Mouse (Mus musculus) MN1 (cell line): ENCODE results near the gene Meis1.
A peak's percentile ranks its signal among the peaks of the same experiment; 100 is the strongest.

Experiments used
- DNase-seq: peaks from one replicate; pipeline ENCODE4 v3.0.0-alpha.2; 2016; ENCODE audit warnings: low spot score

Gene Meis1

DNA sequence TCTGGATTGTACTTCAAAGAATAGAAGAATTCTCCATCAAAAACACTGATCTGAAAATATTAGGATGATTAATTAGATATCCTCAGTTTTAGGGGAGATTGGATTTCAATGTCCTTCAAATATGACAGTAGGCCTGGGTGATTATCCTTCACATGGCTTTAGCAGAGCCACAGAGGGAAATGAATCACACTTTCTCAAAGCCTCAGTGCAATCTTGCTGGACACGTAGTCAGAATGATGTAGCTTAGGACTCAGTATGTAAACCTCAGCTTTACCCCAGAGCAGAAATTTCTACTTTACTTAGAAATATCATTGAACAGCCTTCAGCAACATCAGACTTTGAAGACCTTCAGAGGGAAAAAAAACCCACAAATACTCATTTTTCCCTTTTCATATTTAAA is 113.9 kb downstream of the Meis1 start:
- no peak for DNase-seq

DNA sequence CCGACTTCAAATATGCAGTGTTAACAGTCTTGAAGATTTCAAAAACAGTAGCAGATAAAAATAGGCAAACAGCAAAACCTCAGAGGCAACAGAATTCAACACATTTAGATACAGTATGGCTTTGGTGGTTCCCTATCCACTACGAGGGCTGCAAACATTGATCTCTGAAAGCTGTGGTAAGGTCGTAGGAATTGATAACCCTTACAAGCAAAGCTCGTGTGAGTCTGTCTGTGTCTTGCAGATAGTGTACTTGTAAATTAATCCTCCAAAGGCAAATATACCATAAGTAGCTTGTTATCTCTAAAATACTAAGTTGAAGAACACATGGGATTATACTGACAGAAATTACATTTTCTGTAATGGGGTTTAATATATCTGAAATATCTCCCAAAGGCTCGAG is 114.5 kb downstream of the Meis1 start:
- DNase-seq: no peak

DNA sequence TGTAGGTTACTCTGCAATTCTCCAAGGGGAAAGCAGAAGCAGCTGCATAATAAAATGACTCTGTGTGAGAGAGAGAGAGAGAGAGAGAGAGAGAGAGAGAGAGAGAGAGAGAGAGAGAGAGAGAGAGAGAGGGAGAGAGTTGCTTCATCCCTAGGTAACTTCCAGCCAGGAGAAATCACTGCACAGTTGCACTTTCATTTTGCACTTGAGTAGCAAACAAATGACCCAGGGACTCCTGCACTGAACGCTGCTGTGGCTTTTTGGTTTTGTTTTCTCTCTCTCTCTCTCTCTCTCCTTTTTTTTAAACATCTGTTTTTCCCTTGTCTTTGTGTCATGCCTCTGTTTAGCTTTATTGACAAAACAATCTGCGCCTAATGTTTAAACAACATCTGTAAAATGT is 118.3 kb downstream of the Meis1 start:
- peak; percentile 31 for DNase-seq

DNA sequence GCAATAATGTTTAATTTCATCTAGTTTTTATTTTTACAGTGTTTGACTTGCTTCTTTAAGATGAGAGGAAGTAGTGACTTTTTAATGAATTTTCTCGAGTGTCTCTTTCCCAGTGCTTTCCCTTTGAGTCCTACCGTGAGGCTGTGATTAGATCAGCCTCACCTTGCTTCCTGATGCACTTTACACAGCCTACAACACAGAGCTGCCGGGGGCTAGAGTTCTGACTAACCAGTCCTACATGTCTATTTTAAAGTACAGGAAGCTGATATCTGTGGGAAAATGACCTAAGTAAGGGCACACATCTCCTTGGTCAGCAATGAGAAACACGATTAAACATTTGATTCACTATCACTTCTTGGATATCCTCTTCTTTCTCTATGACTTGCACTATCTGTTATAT is 119.9 kb downstream of the Meis1 start:
- DNase-seq: no peak

DNA sequence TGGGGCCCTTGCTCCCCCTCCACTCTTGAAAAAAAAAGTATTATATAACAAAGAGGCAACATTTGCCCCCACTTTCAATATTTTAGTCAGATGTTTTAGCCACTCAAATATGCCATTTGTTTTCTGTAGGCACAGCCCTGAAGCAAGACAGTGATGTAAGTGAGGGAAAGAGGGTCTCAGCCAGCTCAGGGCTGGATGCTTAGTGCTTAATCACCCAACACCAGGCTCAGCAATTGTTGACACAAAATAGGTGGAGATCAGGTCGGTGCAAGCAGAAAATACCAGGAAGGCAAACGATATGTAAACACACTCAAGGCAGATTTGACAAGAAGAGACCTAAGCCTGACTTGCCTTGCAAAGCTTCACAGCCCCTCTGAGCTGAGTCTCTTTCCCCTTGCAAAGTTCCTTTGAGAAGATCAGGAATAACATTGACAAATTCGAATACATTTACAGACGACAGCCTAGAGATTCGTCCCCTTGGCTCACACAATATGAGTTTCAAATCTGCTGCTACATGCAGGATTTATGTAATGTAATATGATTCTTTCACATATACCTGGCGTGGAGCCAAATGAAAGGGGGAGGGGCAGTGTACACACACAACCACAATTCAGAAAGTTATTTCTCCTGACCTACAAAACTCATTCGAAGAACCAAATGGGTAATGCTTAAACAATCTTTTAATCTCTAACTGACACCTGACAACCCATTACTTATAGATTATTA is 120.7 kb downstream of the Meis1 start:
- peak; percentile 46 for DNase-seq

DNA sequence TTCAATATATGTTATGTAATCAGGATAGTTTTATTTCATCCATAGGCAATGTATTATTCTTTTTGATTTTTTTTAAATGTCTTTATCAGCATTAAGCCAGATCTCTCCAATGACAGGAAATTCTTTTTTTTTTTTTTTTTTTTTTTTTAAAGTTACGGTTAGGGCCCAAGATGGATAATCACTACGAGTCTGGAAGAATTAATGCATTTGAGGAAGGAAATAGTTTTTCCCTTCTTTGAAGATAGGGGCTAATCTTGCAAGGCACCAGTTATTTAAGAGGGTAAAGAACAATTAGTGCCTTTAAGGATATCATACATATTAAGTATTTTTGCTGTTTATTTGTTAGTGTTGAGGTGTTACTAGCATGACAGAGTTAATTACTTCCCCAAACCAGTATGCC is 121.5 kb downstream of the Meis1 start:
- DNase-seq: no peak

DNA sequence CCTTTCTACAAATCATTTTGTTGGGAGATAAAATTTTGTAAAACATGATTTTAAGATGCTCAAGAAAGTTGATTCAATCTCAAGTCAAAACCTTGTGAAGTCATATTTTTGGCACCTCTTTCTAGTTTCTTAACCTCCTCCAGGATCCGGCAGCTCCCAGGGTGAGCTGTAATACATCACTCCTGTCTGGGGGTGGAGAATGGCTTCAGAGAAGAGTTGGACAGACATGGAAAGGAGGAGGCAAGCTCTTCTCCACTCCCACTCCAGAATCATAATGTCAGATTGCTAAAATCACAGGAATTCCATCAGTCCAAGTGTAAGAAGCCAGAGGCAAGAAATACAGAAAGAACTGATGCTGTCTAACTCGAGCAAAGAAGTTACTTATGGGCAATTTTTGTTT is 126.3 kb downstream of the Meis1 start:
- peak; percentile 40 for DNase-seq

DNA sequence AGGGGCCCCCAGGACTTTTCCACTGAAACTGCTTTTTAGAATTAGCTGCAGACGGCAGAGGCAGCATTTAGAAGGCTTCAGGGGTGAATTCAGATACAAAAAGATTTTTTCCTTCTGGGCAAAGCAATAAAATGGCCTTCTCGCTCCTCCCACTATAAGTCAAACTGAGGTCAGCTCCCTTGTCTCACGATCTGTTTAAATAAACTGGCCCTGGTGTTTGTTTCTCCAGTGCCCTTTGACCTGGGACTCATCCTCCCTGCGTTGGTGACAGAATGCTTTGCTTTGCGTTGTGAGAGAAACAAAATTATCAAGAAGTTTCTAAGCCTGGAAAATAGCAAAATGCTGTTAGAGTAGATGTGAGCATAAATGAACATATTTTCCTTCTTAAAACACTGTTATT is 129.6 kb downstream of the Meis1 start:
- no peak for DNase-seq

DNA sequence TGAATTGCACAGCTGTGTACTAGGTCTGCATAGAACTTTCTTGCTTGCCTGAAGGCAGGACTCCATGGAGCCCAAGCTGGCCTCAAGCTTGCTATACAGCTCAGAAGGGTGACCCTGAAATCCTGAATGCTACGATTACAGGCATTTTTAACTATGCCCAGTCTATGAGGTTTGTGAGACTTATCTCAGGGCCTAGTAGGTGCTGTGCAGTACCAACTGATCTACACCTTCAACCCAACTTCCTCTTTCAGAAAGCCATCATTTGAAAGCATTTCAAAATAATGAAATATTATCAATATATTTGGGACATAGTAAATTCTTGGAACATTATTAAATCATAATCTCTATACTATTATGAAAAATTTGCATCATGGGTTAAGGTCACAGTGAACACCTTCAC is 130.1 kb downstream of the Meis1 start:
- DNase-seq: no peak

DNA sequence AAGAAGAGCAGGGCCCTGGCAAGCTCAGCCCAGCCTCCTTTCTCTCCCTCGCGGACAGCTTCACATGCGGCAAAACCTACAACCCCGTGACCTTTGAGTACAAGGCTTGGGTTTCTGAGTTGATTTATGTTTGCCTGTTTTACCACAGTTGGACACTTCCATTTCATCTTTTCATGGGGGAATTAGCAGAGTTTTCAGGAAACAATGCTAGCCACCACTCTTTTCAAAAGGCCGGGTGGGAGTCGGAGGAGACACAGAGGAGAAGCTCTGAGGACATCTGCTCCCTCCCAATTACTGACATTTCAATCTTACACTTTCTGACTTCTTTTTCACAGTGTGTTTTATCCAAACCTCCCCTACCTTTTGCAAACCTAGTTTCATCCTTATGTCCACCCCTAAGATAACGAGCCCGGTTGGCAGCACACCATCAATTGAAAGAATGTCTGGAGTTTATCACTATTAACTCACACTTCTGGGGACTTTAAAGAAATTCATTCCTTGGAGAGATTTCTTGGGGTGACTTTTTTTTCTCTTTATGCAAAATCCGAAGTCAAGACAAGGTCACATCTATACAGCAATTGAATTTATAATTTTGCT is 133.0 kb downstream of the Meis1 start:
- DNase-seq: peak; percentile 82

DNA sequence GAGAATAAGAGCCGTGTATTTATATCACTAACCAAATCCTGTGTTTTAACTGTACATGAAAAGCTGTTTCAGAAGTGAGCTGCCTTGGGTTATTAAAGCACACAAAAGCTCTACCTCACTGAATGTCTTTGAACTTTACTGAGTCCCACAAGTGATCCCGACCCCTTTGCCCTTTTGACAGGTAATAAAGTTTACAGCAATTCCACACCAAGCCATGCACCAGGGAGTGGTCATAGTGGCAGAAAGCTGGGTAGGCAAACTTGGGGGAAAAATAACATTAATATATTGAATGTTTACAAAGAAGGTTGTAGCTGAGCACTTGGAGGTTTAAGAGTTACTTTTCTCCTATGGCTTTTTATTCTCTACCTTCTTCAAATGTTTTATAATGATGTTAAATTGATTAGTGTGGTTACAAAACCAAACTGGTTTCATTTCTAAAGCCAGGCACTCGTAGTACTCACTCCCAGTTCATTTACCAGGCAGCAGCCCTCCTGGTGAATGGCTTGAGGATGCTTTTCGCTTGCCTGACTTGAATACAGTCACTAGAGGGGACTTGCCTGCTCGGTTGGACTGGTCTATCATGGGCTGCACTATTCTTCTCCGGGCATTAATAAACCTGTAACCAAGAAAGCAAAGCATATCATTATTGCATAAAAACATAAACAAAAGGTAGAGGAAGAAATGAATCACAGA is 133.6 kb downstream of the Meis1 start:
- no peak for DNase-seq

DNA sequence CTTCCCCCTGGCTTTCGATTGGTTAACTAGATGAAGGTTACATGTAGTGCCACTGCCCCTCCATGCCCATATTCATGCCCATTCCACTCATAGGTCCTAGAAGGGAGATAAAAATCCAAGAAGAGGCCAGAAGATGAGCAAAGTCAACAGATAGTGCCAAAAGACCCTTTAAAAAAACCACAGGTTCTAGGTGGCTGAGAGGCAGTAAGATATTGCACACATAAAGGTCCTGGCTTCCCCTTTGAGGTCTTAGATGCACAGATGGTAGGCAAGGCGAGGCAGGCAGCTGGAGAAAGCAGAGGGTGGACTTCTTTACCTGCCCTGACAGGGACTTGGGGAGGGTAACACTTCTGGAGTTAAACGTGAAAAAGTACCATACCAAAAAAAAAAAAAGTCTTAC is 134.8 kb downstream of the Meis1 start:
- DNase-seq: no peak

DNA sequence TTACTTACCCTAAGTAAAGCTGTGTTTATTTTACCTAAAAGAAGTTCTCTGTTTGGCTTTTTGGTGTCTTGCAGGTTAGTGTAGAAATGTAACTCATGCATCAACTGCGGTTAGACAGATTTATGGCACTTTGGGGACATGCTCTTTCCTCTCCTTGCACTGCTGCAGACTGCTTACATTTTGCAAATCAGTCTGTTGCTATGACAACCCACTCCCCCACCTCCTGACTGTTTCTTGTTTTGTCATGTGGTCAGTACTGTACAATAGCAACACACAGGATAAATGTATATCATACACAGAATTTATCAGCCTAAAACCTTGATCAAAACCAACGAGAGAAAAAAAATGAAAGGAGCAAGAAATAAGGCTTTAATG is 135.3 kb downstream of the Meis1 start:
- peak; percentile 89 for DNase-seq

DNA sequence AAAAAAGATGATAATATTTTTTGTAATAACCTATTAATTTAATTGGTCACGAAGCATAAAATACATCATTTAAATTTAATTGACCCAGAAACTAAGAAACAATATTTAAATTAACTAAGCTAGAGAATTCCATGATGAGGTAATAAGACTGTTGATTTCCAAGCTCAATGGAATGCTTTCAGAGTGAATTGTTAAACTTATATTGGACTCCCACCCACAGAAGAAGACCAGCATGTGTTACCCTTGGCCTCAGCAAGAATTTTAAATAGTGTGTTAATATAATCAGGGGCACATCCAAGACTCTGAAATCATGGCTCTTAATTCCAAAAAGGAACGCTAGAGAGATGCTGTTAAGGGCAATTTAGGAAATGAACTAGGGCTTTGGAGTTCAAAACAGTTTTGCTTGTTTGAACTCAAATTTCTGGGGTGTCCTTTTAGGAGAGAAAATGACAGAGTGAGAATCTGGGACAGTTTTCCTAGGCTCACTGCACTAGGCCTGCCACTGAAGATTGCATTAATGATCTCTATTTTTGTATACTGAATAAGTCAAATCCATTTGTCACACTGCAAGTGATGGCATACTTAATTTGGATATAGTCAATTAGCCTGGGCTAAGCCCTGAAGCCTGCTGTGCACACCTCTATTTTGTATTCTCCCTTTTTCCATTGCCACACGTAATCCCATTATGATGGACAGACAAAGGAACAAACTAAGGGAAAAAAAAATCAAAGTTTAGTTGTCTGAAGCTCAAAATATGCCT is 135.9 kb downstream of the Meis1 start:
- peak; percentile 48 for DNase-seq

DNA sequence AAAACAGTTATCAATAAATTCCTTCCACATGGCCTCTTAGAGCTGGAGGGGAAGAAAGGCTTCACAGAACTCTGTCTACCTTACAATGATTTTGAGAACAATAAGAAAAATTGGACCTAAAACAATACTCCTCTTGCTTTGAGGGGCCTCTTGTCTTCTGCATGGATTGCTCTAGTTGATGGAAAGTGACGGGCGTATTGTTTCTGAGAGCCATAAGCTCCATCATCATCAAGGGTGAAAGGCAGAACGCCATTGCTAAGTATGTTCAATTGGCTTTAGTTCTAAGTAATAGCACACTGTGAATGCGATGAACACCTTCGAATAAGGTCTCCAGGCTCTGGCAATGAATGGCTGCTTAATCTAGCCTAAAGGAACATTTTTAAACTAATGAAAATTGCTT is 136.5 kb downstream of the Meis1 start:
- DNase-seq: no peak

DNA sequence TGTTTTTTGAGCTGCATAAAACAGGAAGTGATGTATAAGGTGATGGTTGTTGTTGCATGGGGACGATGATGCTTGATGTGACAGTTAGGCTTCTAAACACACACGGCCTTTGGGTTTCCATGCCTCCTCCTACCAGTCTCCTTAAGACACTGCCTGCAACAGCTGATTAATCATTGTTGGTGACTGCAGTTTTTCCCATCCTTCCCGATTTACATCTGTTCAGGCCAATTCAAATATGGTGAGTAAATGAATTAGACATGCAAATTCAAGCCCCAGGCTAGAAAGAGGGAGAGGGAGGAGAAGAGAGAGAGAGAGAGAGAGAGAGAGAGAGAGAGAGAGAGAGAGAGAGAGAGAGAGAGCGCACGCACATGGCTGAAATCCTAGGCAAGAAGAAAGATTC is 138.0 kb downstream of the Meis1 start:
- DNase-seq: no peak

DNA sequence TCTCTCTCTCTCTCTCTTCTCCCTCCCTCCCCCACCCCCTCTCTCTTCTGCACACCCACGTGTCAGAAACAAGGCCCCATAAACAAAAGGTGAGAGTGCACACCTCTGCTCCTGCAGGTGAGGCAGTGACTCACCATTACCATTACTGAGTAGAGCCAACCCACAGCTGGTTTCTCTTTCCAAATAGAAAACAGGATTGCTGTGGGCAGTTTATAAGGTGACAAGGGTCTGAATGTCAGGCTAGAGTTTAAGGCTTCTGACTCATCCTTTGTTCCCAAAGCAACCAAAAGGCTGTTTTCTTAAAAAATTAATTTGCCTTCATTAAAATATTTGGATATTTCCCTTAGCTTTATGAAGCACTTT is 139.3 kb downstream of the Meis1 start:
- peak; percentile 45 for DNase-seq

DNA sequence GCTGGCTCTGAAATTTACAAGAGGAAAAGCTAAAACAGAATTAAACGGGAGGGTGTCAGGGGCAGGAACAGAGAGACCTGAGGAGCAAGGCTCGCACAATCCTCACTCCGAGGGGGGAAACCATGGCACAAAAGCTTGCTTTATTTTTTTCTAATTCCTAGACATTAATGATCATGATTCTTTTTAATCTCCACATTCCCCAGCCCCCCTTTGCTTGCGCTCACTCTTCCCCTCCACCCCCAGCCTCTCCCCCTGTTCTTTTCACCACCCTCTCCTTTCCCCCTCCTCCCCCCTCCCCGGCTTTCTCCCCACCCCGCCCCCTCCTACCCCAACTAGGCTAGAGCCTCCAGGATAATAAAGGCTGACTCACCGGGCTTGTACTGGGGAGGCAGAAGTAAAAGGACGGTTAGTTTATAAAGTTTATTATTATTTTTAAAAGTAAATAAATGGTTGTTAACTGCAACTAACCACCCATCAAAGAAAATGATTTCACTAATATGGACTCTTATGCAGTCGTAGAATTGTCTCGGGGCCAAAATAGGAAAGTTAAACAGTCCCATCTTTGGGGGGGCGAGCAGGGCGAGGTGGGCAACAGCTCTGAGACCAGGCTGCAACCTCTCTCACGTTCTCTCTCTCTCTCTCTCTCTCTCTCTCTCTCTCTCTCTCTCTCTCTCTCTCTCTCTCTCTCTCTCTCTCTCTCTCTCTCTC is 139.9 kb downstream of the Meis1 start:
- DNase-seq: no peak

DNA sequence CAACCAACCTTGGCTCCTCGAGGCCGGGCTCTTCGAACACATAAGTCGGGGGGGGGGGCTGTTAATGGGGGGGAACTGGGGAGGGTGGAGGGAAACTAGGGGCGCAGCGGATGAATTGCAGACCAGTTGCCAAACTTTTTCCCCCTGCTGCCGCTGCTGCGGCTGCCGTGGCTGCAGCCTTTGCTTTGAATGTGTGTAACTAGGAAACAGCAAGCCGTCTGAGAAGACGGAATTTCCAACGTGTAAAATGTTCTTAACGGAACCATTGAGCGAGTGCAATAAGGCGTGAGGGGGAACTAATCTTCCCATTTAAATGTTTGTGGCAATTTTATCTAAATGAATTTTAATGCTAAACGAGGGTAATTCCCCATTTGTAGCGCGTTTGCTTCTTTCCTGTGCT is 140.8 kb downstream of the Meis1 start:
- DNase-seq: peak; percentile 74

DNA sequence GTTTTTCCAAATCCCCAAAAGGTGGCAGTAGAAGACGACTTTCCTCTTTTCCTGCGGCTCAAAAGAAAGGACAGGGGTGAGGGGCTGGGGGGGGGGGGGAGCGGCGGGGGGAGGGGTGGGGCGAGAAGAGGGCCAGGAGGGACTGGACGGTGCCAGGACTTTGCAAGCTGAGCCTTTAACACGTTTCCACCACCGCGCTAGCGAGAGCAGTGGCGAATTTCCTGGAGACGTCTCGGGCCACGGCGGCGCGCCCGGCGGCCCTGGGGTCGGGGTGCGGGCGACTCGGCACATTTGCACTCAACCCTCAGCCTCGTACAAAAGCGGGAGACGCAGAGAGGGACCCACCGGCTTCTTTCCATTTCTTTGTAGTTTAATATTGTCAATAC is 141.2 kb downstream of the Meis1 start:
- DNase-seq: peak; percentile 82

DNA sequence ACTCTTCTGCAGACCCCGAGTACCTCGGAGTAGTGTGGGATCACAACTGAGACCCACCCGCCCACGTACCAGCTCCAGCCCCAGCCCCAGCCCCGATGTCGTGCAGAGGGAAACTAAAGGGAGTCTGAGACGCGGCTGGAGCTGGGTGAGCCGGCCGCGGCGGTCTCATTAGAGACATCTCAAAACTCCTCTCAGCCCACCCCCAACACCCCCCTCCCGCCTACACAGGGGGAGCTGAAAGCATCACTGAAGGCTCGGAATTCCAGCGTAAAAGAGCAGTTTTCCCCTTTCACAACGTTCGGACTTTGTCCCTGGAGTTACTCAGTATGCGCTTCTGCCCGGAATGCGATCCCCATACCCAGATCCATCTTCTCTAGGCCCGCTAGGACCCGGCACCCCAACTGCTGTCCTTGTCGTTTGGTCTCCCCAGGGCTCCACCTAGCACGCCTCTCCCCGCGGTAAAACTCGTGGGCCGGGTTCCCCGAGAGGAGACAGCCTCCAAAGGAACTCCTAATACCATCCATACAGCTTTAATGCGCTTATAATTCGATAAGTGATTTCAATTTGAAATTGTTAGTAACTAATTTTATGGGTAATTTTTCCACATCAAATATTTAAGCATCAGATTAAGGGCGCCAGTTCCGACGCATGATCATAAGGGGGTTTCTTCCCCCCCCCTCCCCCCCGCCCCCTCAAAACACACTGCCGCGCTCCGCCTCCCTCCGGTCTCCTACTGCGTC is 141.7 kb downstream of the Meis1 start:
- DNase-seq: no peak
